Mouse (Mus musculus): ENCODE data around the gene Anxa5.

Gene Anxa5

GRCm38 (mm10) chr3:36475532-36476087 lies at the start of gene Anxa5, which contains the start of gene 1810062G17Rik:
Gene Anxa5 (minus strand): TSS chr3:36475894.
Gene 1810062G17Rik (plus strand): TSS chr3:36475937.
- peak; percentile 83 for DNase-seq

GRCm38 (mm10) chr3:36524466-36524865 lies 48.8 kb upstream of the Anxa5 start:
- DNase-seq, result no peak

- DNase-seq, result no peak
Measured at GRCm38 (mm10) chr3:36522137-36522536, 46.4 kb upstream of the Anxa5 start.

- no peak for DNase-seq
Measured at GRCm38 (mm10) chr3:36521073-36522060, 45.7 kb upstream of the Anxa5 start, which contains the start of gene Gm11549. Gene Gm11549 (minus strand): TSS chr3:36521813.

GRCm38 (mm10) chr3:36516196-36516595 lies 40.5 kb upstream of the Anxa5 start:
- no peak for DNase-seq

- no peak for DNase-seq
Measured at GRCm38 (mm10) chr3:36511491-36511890, 35.8 kb upstream of the Anxa5 start.

- no peak for DNase-seq
Measured at GRCm38 (mm10) chr3:36505809-36506735, 30.4 kb upstream of the Anxa5 start.

- no peak for DNase-seq
Measured at GRCm38 (mm10) chr3:36505306-36505705, 29.6 kb upstream of the Anxa5 start.

GRCm38 (mm10) chr3:36501546-36501945 lies 25.9 kb upstream of the Anxa5 start:
- DNase-seq, result no peak

- DNase-seq, result no peak
Measured at GRCm38 (mm10) chr3:36500976-36501375, 25.3 kb upstream of the Anxa5 start.

GRCm38 (mm10) chr3:36499418-36499817 lies 23.7 kb upstream of the Anxa5 start:
- no peak for DNase-seq

- no peak for DNase-seq
Measured at GRCm38 (mm10) chr3:36498224-36498623, 22.5 kb upstream of the Anxa5 start.

- DNase-seq, result peak; percentile 32
Measured at GRCm38 (mm10) chr3:36496746-36497145, 21.1 kb upstream of the Anxa5 start.

- DNase-seq, result no peak
Measured at GRCm38 (mm10) chr3:36496273-36496672, 20.6 kb upstream of the Anxa5 start.

GRCm38 (mm10) chr3:36495436-36495835 lies 19.7 kb upstream of the Anxa5 start:
- DNase-seq, result peak; percentile 77

- DNase-seq, result no peak
Measured at GRCm38 (mm10) chr3:36494613-36495012, 18.9 kb upstream of the Anxa5 start.

GRCm38 (mm10) chr3:36493641-36494283 lies 18.1 kb upstream of the Anxa5 start:
- DNase-seq, result no peak

- no peak for DNase-seq
Measured at GRCm38 (mm10) chr3:36492716-36493391, 17.2 kb upstream of the Anxa5 start.

- DNase-seq, result no peak
Measured at GRCm38 (mm10) chr3:36491535-36491934, 15.8 kb upstream of the Anxa5 start.

- no peak for DNase-seq
Measured at GRCm38 (mm10) chr3:36489590-36489910, 13.9 kb upstream of the Anxa5 start.

GRCm38 (mm10) chr3:36488899-36489589 lies 13.3 kb upstream of the Anxa5 start:
- DNase-seq, result no peak
